Mouse (Mus musculus) embryonic facial prominence, embryonic 12.5 days (tissue): ENCODE measurements at regions not wholly inside any gene's neighbourhood (a gene's known extent, or its start where the extent isn't known, plus 50 kb on each side); places are given as distances from the start of the nearest gene placed in this dataset.
A peak's percentile ranks its signal among the peaks of the same experiment; 100 is the strongest.

Experiments
- ATAC-seq: fragments of 200-750 bp; cut with Nextera tagmentation; 2 replicates; pipeline ENCODE4 v1.8.0; 2017; ENCODE audit not compliant: insufficient number of reproducible peaks, insufficient read depth, low FRiP score, low TSS enrichment
- H3K27ac ChIP-seq: fragments of 300-500 bp; sonication (generic); 2 replicates; pipeline ENCODE4 v1.5.1; 2016; ENCODE audit warnings: mild to moderate bottlenecking
- H3K27me3 ChIP-seq: fragments of 300-500 bp; sonication (generic); 2 replicates; pipeline ENCODE4 v1.6.1; 2016; ENCODE audit warnings: mild to moderate bottlenecking, moderate library complexity
- H3K36me3 ChIP-seq: fragments of 300-500 bp; sonication (generic); 2 replicates; pipeline ENCODE4 v1.6.1; 2016; ENCODE audit warnings: mild to moderate bottlenecking
- H3K4me1 ChIP-seq: fragments of 300-500 bp; sonication (generic); 2 replicates; pipeline ENCODE4 v1.6.1; 2016
- H3K4me2 ChIP-seq: fragments of 300-500 bp; sonication (generic); replicated peaks from 2 replicates; pipeline ENCODE4 v1.6.1; 2016; ENCODE audit warnings: mild to moderate bottlenecking, moderate library complexity
- H3K4me3 ChIP-seq: fragments of 300-500 bp; sonication (generic); 2 replicates; pipeline ENCODE4 v1.5.1; 2016; ENCODE audit warnings: mild to moderate bottlenecking
- H3K9ac ChIP-seq: fragments of 300-500 bp; sonication (generic); 2 replicates; pipeline ENCODE4 v1.6.1; 2016; ENCODE audit warnings: mild to moderate bottlenecking, moderate library complexity
- H3K9me3 ChIP-seq: fragments of 300-500 bp; sonication (generic); 2 replicates; pipeline ENCODE4 v1.6.1; 2016; ENCODE audit warnings: mild to moderate bottlenecking, moderate library complexity
- WGBS: fragments of 180-500 bp; shearing (Covaris S2); methylation state at CpG from one replicate; pipeline ENCODE4 v1.1.7; 2016; 5-methylcytosine and 5-hydroxymethylcytosine counted together

- ATAC-seq = no peak
- H3K27me3 ChIP-seq = no peaks in the 10 kb centered on the region
- H3K9ac ChIP-seq = no peak overlapping the region
- 55% methylated on average over 16 of the region's 16 CpGs for WGBS
- no peaks in the 10 kb centered on the region for H3K9me3 ChIP-seq
- no peak overlapping the region for H3K4me2 ChIP-seq
- no peak overlapping the region for H3K4me3 ChIP-seq
- no peaks in the 10 kb centered on the region for H3K36me3 ChIP-seq
- no peak overlapping the region for H3K27ac ChIP-seq
- no peaks in the 10 kb centered on the region for H3K4me1 ChIP-seq
Measured at GRCm38 (mm10) chr19:23044510-23045464, 96.2 kb upstream of the Klf9 start.

GRCm38 (mm10) chr19:23051456-23051855 lies 89.6 kb upstream of the Klf9 start:
- no peaks in the 10 kb centered on the region for H3K27me3 ChIP-seq
- WGBS = 94% methylated on average over 4 of the region's 4 CpGs
- no peak overlapping the region for H3K9ac ChIP-seq
- no peaks in the 10 kb centered on the region for H3K9me3 ChIP-seq
- H3K4me2 ChIP-seq = no peak overlapping the region
- no peak overlapping the region for H3K4me3 ChIP-seq
- no peak overlapping the region for H3K27ac ChIP-seq
- H3K36me3 ChIP-seq = no peaks in the 10 kb centered on the region
- no peaks in the 10 kb centered on the region for H3K4me1 ChIP-seq
- ATAC-seq = no peak

- Histone ChIP-seq H3K27ac (no peak overlapping the region), H3K36me3 (no peaks in the 10 kb centered on the region), H3K27me3 (no peaks in the 10 kb centered on the region), H3K4me2 (no peak overlapping the region), H3K9me3 (no peaks in the 10 kb centered on the region), H3K4me3 (no peak overlapping the region), H3K4me1 (peaks cover 8% of the 10 kb centered on the region), H3K9ac (no peak overlapping the region)
- WGBS = 76% methylated on average over 4 of the region's 4 CpGs
- ATAC-seq = no peak
Measured at GRCm38 (mm10) chr19:23054440-23054839, 86.6 kb upstream of the Klf9 start.

GRCm38 (mm10) chr19:23055916-23056805 lies 84.9 kb upstream of the Klf9 start:
- H3K4me3 ChIP-seq = no peak overlapping the region
- H3K9ac ChIP-seq = no peak overlapping the region
- ATAC-seq = no peak
- H3K4me1 ChIP-seq = peaks cover 8% of the 10 kb centered on the region
- H3K4me2 ChIP-seq = peak overlapping the region; percentile 66; the same call in 1 of the 2 replicates
- no peaks in the 10 kb centered on the region for H3K36me3 ChIP-seq
- no peak overlapping the region for H3K27ac ChIP-seq
- 63% methylated on average over 5 of the region's 5 CpGs for WGBS
- H3K9me3 ChIP-seq = no peaks in the 10 kb centered on the region
- H3K27me3 ChIP-seq = no peaks in the 10 kb centered on the region

GRCm38 (mm10) chr19:23056851-23057707 lies 83.9 kb upstream of the Klf9 start:
- no peaks in the 10 kb centered on the region for H3K9me3 ChIP-seq
- peak overlapping the region; percentile 40 for H3K9ac ChIP-seq
- 2% methylated on average over 32 of the region's 32 CpGs for WGBS
- H3K36me3 ChIP-seq = no peaks in the 10 kb centered on the region
- no peaks in the 10 kb centered on the region for H3K27me3 ChIP-seq
- H3K4me3 ChIP-seq = peak overlapping the region; percentile 35
- peak; percentile 82 for ATAC-seq
- peak overlapping the region; percentile 81 for H3K27ac ChIP-seq
- peaks cover 8% of the 10 kb centered on the region for H3K4me1 ChIP-seq
- peak overlapping the region; percentile 66 for H3K4me2 ChIP-seq

- Histone ChIP-seq H3K27me3 (no peaks in the 10 kb centered on the region), H3K4me1 (peaks cover 8% of the 10 kb centered on the region), H3K4me2 (peak overlapping the region; percentile 66), H3K4me3 (peak overlapping the region; percentile 35), H3K36me3 (no peaks in the 10 kb centered on the region), H3K27ac (peak overlapping the region; percentile 81; the same call in 1 of the 2 replicates), H3K9me3 (no peaks in the 10 kb centered on the region), H3K9ac (no peak overlapping the region; the same call in 1 of the 2 replicates)
- ATAC-seq = peak; percentile 55; the same call in 1 of the 2 replicates
- 17% methylated on average over 11 of the region's 11 CpGs for WGBS
Measured at GRCm38 (mm10) chr19:23057739-23058501, 83.1 kb upstream of the Klf9 start.

GRCm38 (mm10) chr19:23058502-23058900 lies 82.5 kb upstream of the Klf9 start:
- Histone ChIP-seq H3K4me2 (no peak overlapping the region), H3K9me3 (no peaks in the 10 kb centered on the region), H3K9ac (no peak overlapping the region), H3K27ac (0 out of 2 replicates have a peak overlapping the region, but pooled peaks have one; percentile 12), H3K4me3 (no peak overlapping the region), H3K36me3 (no peaks in the 10 kb centered on the region), H3K4me1 (peaks cover 8% of the 10 kb centered on the region), H3K27me3 (no peaks in the 10 kb centered on the region)
- WGBS = 58% methylated on average over 4 of the region's 4 CpGs
- no peak for ATAC-seq

GRCm38 (mm10) chr19:23061081-23061640 lies 79.9 kb upstream of the Klf9 start:
- H3K4me2 ChIP-seq = no peak overlapping the region
- WGBS = 87% methylated on average over 9 of the region's 9 CpGs
- H3K9ac ChIP-seq = no peak overlapping the region
- no peak overlapping the region for H3K4me3 ChIP-seq
- no peaks in the 10 kb centered on the region for H3K36me3 ChIP-seq
- no peaks in the 10 kb centered on the region for H3K27me3 ChIP-seq
- no peaks in the 10 kb centered on the region for H3K9me3 ChIP-seq
- no peak overlapping the region for H3K27ac ChIP-seq
- ATAC-seq = no peak
- H3K4me1 ChIP-seq = peaks cover 8% of the 10 kb centered on the region

- no peak for ATAC-seq
- peaks cover 8% of the 10 kb centered on the region for H3K4me1 ChIP-seq
- no peak overlapping the region for H3K4me3 ChIP-seq
- no peak overlapping the region for H3K4me2 ChIP-seq
- no peak overlapping the region for H3K27ac ChIP-seq
- WGBS = 83% methylated on average over 2 of the region's 2 CpGs
- no peak overlapping the region for H3K9ac ChIP-seq
- no peaks in the 10 kb centered on the region for H3K36me3 ChIP-seq
- no peaks in the 10 kb centered on the region for H3K9me3 ChIP-seq
- no peaks in the 10 kb centered on the region for H3K27me3 ChIP-seq
Measured at GRCm38 (mm10) chr19:23061906-23062305, 79.1 kb upstream of the Klf9 start.

- ATAC-seq = no peak
- WGBS = 84% methylated on average over 5 of the region's 5 CpGs
Measured at GRCm38 (mm10) chr19:23062851-23063250, 78.2 kb upstream of the Klf9 start.

More at GRCm38 (mm10) chr19:23062851-23063250, 78.2 kb upstream of the Klf9 start:
- H3K36me3 ChIP-seq = no peaks in the 10 kb centered on the region
- H3K4me1 ChIP-seq = peaks cover 4% of the 10 kb centered on the region
- H3K4me3 ChIP-seq = no peak overlapping the region
- H3K9me3 ChIP-seq = no peaks in the 10 kb centered on the region
- H3K4me2 ChIP-seq = no peak overlapping the region
- no peak overlapping the region for H3K9ac ChIP-seq
- H3K27ac ChIP-seq = no peak overlapping the region
- no peaks in the 10 kb centered on the region for H3K27me3 ChIP-seq
